Mouse (Mus musculus) heart, adult 2 months (tissue): ENCODE measurements around the gene Kdm1b. TPM values are rescaled to one million over a fixed set of nuclear protein-coding genes. Genes with fewer than 3 reads are reported as not detected.
A peak's percentile ranks its signal among the peaks of the same experiment; 100 is the strongest.

Experiments used
- DNase-seq, 2 experiments: peaks; one replicate each; pipeline ENCODE4 v3.0.0; 2021
- H3K27ac ChIP-seq: fragments of 200-600 bp; 2 replicates; pipeline ENCODE4 v1.8.1; 2022
- H3K27me3 ChIP-seq: fragments of 200-500 bp; 2 replicates; pipeline ENCODE4 v1.6.1; 2012; ENCODE audit warnings: mild to moderate bottlenecking, low read length, inconsistent platforms, mixed read lengths; ENCODE audit not compliant: control insufficient read depth, insufficient read depth
- H3K36me3 ChIP-seq: fragments of 200-500 bp; 2 replicates; pipeline ENCODE4 v1.6.1; 2012; ENCODE audit warnings: low read length, inconsistent platforms; ENCODE audit not compliant: control insufficient read depth, insufficient read depth
- H3K4me1 ChIP-seq: fragments of 200-500 bp; 2 replicates; pipeline ENCODE4 v1.6.1; 2011; ENCODE audit warnings: low read length; ENCODE audit not compliant: control insufficient read depth, insufficient read depth
- H3K4me3 ChIP-seq: fragments of 200-600 bp; 2 replicates; pipeline ENCODE4 v1.8.1; 2022
- H3K79me2 ChIP-seq: fragments of 200-500 bp; replicated peaks from 2 replicates; pipeline ENCODE4 v1.6.1; 2012; ENCODE audit warnings: mild to moderate bottlenecking, inconsistent platforms, low read length, moderate library complexity, mixed read lengths; ENCODE audit not compliant: control insufficient read depth, insufficient read depth
- H3K9ac ChIP-seq: fragments of 200-500 bp; 2 replicates; pipeline ENCODE4 v1.6.1; 2012; ENCODE audit warnings: low read depth, mild to moderate bottlenecking, control low read depth, inconsistent platforms, low read length, mixed read lengths
- CTCF ChIP-seq: fragments of 200-600 bp; IDR thresholded peaks from 2 replicates; pipeline ENCODE4 v1.8.1; 2022; ENCODE audit warnings: antibody characterized with exemption, mild to moderate bottlenecking, moderate library complexity
- EP300 ChIP-seq: fragments of 200-500 bp; IDR thresholded peaks from 2 replicates; pipeline ENCODE4 v1.6.1; 2011; ENCODE audit warnings: low read depth, low read length, control low read depth; ENCODE audit not compliant: insufficient read depth
- POLR2A ChIP-seq: fragments of 200-500 bp; IDR thresholded peaks from 2 replicates; pipeline ENCODE4 v1.6.1; 2011; ENCODE audit warnings: mild to moderate bottlenecking, low read depth, low read length, control low read depth; ENCODE audit not compliant: insufficient read depth
- WGBS: fragments of 180-500 bp; shearing (Covaris S2); methylation state at CpG from one replicate; pipeline ENCODE4 v1.1.7; 2018; 5-methylcytosine and 5-hydroxymethylcytosine counted together
- intact Hi-C: fragments of 180-260 bp; cut with DNase I; formaldehyde crosslinking; loops from one replicate; pipeline ENCODE4 v1.15.1; 2025
- polyA plus RNA-seq: library from polyadenylated mRNA; depleted of rRNA; stranded (reverse); fragments of >200 nt; gene quantifications from 2 replicates; pipeline ENCODE4 v1.2.3, GENCODE M21; 2012
- total RNA-seq, 2 experiments: library from RNA; stranded (reverse); gene quantifications; 2 replicates each; pipeline ENCODE4 v1.2.3; 2021

Kdm1b gene
- total and polyA plus RNA-seq, 3 experiments, result 5.0 to 10.5 (median 8.9) TPM

GRCm38 (mm10) chr13:47112924-47113323 lies 69.6 kb downstream of the Kdm1b start:
- WGBS, result 28% methylated on average over 3 of the region's 3 CpGs
- Histone ChIP-seq H3K9ac (no peak overlapping the region), H3K27ac (no peak overlapping the region), H3K4me3 (no peak overlapping the region), H3K4me1 (peaks cover 2% of the 10 kb centered on the region; the same call in 1 of the 2 replicates), H3K79me2 (no peaks in the 10 kb centered on the region), H3K36me3 (no peaks in the 10 kb centered on the region), H3K27me3 (no peaks in the 10 kb centered on the region)
- intact Hi-C loops, result no loop called here
- TF ChIP-seq POLR2A (no peak), EP300 (no peak), CTCF (no peak)
- DNase-seq, result no peak

- DNase-seq, result no peak
- Histone ChIP-seq H3K9ac (no peak overlapping the region), H3K27ac (no peak overlapping the region), H3K36me3 (no peaks in the 10 kb centered on the region), H3K27me3 (no peaks in the 10 kb centered on the region), H3K4me1 (peaks cover 2% of the 10 kb centered on the region; the same call in 1 of the 2 replicates), H3K79me2 (no peaks in the 10 kb centered on the region), H3K4me3 (no peak overlapping the region)
- TF ChIP-seq CTCF (no peak), EP300 (no peak), POLR2A (no peak)
- 76% methylated on average over 3 of the region's 3 CpGs for WGBS
- intact Hi-C loops, result no loop called here
These were observed 72.7 kb downstream of the Kdm1b start for GRCm38 (mm10) chr13:47116000-47116399.

- Histone ChIP-seq H3K4me1 (no peaks in the 10 kb centered on the region), H3K4me3 (no peak overlapping the region), H3K27me3 (no peaks in the 10 kb centered on the region), H3K36me3 (no peaks in the 10 kb centered on the region), H3K9ac (no peak overlapping the region), H3K27ac (no peak overlapping the region), H3K79me2 (no peaks in the 10 kb centered on the region)
- 35% methylated on average over 12 of the region's 12 CpGs for WGBS
- intact Hi-C loops, result no loop called here
- DNase-seq, result no peak
- peak; percentile 44 for TF ChIP-seq CTCF
- no peak for TF ChIP-seq POLR2A
- no peak for TF ChIP-seq EP300
These were observed 78.1 kb downstream of the Kdm1b start for GRCm38 (mm10) chr13:47121333-47121889.

- peak within 1 kb of the TSS; percentile 23; the same call in 1 of the 2 replicates for H3K27ac ChIP-seq
These were observed 79.5 kb downstream of the Kdm1b start, which contains the start of gene Rnf144b for GRCm38 (mm10) chr13:47122537-47123430. Rnf144b (plus strand) TSS chr13:47122656.

GRCm38 (mm10) chr13:47124449-47124848 lies 81.2 kb downstream of the Kdm1b start:
- Histone ChIP-seq H3K79me2 (no peaks in the 10 kb centered on the region), H3K27me3 (no peaks in the 10 kb centered on the region), H3K36me3 (no peaks in the 10 kb centered on the region), H3K9ac (no peak overlapping the region), H3K27ac (no peak overlapping the region), H3K4me1 (no peaks in the 10 kb centered on the region), H3K4me3 (no peak overlapping the region)
- intact Hi-C loops, result no loop called here
- no peak for DNase-seq
- WGBS, result 65% methylated on average over 3 of the region's 3 CpGs
- TF ChIP-seq POLR2A, result no peak
- TF ChIP-seq CTCF, result no peak
- TF ChIP-seq EP300, result no peak

More at GRCm38 (mm10) chr13:47122537-47123430, 79.5 kb downstream of the Kdm1b start, which contains the start of gene Rnf144b:
- H3K9ac ChIP-seq, result peak within 1 kb of the TSS; percentile 28
- H3K27me3 ChIP-seq, result no peaks in the 10 kb centered on the region
- DNase-seq, result peak; percentile 48 to 61
- peak within 1 kb of the TSS; percentile 63 for H3K4me3 ChIP-seq
- H3K36me3 ChIP-seq, result no peaks in the 10 kb centered on the region
- WGBS, result 3% methylated on average over 55 of the region's 55 CpGs
- TF ChIP-seq CTCF (no peak), POLR2A (no peak), EP300 (no peak)
- H3K79me2 ChIP-seq, result no peaks in the 10 kb centered on the region
- intact Hi-C loops, result no loop called here
- H3K4me1 ChIP-seq, result no peaks in the 10 kb centered on the region

- 73% methylated on average over 6 of the region's 6 CpGs for WGBS
- intact Hi-C loops, result no loop called here
These were observed 81.7 kb downstream of the Kdm1b start for GRCm38 (mm10) chr13:47124986-47125385.

More at GRCm38 (mm10) chr13:47124986-47125385, 81.7 kb downstream of the Kdm1b start:
- H3K27me3 ChIP-seq, result no peaks in the 10 kb centered on the region
- no peak for TF ChIP-seq EP300
- no peak for TF ChIP-seq POLR2A
- no peak for TF ChIP-seq CTCF
- no peaks in the 10 kb centered on the region for H3K36me3 ChIP-seq
- H3K27ac ChIP-seq, result no peak overlapping the region
- no peaks in the 10 kb centered on the region for H3K4me1 ChIP-seq
- DNase-seq, result no peak
- no peaks in the 10 kb centered on the region for H3K79me2 ChIP-seq
- no peak overlapping the region for H3K4me3 ChIP-seq
- H3K9ac ChIP-seq, result no peak overlapping the region
